Mouse (Mus musculus) spleen, postnatal 4 days (tissue): ENCODE data around the gene Fcna.
A peak's percentile ranks its signal among the peaks of the same experiment; 100 is the strongest.

Experiments
- DNase-seq, 2 experiments: peaks; one replicate each; pipeline ENCODE4 v3.0.0; 2022; ENCODE audit warnings: low spot score in 2 of 2

The Fcna gene

DNA sequence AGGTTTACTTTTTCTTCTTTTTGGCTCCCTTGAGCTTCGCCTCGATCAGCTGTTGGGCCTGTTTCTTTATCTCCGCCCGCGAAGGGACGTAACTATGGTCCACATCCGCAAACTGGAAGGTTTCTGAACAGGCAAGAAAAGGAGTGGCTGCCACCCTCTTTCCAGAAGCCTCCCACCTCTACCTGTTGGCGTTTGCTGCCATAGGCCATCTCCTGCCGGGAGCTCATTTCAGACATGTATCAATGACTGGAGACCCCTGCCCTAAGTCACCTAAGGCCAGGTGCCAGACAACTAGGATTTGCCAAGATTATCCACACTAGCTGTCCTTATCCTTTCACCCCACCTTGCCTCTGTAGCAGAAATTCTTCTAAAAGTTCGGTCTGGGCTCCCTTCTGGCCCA lies 19.2 kb downstream of the Fcna start:
- DNase-seq, result no peak

- peak; percentile 83 to 93 for DNase-seq
These were observed 19.8 kb downstream of the Fcna start, which contains the start of gene Rabl6 for GRCm38 (mm10) chr2:25607761-25608622. TSS of gene Rabl6 (minus strand) at chr2:25608521.

- no peak for DNase-seq
These were observed 25.3 kb downstream of the Fcna start for GRCm38 (mm10) chr2:25602526-25602925.

- no peak for DNase-seq
These were observed 27.8 kb downstream of the Fcna start for GRCm38 (mm10) chr2:25600037-25600436.

DNA sequence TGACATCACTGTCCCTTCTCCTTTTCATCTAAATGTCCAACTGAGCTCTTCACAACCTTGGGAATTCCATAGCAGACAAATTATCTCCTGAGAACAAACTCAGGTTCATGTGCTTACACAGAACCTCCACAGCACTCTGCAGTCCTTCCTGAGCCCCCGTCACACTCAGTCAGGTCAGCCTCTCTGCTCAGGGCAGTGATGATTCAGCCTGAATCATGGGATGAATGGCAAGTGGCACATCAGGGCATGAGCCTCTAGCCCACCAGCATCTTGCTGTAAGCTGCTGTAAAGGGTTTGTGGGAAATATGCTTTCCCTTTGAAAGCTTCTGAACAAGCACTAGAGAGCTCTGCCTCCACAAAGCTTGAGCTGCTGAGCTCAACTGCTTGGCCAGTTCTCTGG lies 29.1 kb downstream of the Fcna start:
- no peak for DNase-seq

- DNase-seq, result no peak
These were observed 30.9 kb downstream of the Fcna start for GRCm38 (mm10) chr2:25596765-25597510.

DNA sequence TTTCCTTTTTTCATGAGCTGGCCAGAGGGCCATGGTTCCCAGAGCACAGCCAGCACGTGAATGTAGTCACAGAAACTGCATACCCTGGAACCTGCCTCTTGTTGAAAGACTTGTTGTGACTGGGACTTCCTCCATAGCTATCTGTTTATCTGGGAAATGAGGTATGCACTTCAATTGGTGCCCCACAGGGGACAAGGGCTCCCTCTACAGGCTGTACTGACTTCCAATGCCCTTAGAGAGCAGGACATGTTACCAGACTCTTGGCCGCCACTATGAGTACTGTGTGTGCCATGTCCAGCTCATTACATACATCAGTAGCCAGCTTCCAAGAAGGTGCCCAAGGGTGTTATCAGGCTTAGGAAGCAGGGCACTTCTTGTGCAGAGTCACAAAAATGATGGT lies 36.0 kb downstream of the Fcna start:
- DNase-seq, result no peak

DNA sequence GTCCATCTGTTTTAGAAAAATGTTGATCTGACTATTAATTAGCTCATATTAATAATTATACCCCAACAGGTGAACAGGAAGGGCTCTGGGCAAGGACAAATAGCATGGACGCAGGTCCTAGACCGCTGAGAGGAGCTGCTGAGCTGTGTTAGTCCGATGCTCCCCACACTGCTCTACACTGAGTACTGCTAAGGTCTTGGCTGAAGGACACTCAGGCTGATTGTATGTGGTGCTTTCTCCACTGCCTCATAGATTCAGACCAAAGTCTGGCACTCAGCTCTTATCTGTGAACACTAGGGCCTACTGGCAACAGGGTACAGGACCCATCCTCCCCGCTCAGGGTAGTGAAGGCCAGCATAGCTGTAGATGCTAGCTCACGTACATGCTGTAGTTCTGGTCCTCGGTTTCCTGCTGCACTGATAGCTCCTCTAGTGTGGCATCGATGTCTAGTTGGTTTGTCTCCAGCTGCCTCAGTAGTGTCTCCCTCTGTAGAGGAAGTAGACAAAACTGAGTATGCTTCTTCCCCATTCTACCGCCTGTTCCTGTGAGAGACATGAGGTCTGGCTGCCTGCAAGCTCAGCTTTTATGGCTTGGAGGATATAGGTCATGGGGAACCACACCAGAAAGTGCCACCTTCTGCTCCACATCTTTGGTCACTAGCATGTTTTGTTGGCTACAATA lies 39.5 kb downstream of the Fcna start:
- DNase-seq, result no peak

GRCm38 (mm10) chr2:25587290-25587689 lies 40.5 kb downstream of the Fcna start:
- no peak for DNase-seq

DNA sequence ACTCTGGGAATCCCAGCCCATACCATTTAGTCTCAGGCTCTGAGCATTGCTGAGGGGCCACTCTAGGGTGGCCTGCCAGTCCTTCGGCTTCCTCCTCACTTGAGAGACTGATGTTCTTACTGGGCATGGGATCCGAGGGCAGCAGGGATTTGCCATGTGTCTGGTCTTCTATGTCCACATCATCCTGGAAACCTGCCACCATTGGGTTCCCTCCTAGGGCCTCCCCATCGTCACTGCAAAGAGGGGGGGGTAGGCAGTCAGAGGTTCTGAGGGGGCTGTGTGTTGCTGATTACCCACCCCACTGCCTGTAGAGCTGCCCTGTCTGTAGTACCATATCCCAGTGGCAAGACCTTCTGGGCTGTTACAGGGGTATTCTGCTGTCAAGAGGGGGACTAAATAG lies 42.2 kb downstream of the Fcna start:
- DNase-seq, result no peak

DNA sequence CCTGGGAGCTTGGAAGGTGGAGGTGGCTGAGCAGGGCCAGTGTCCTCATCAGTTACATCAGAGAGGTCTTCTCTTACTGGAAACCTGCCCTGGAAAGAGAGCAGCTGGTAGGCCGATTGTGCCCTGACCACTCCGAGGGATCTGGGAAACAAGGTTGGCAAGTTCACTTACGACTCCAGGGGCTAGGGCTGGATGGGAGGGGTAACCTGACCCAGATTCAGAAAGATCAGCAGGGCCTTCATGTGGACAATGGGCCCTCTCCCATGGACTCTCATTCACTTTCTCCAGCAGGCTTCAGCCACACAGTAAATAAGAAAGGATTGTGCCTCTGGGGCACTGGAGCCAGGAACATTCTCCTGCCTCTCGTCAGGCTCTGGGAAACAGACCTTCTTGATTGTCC lies 43.0 kb downstream of the Fcna start:
- DNase-seq, result no peak

- no peak for DNase-seq
These were observed 43.7 kb downstream of the Fcna start for GRCm38 (mm10) chr2:25584152-25584551.

DNA sequence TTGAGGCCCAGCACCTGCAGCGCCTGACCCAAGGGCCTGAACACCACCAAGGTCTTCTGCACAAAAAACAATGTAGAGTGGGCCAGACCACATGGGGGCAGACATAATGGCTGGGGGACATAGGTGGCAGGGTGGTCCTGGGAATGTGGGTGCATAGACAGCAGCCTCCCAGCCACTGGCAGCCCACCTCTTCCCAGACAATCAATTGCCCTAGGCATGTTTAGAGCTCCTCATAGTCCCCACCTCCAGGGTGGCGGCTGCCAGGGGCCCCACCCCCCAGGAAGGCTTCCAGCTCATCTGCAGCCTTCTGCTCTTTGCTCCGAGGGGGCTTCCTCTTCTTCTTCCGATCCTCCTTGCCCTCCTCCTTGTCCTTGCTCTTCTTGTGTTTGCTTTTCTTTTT lies 44.3 kb downstream of the Fcna start:
- DNase-seq, result no peak

DNA sequence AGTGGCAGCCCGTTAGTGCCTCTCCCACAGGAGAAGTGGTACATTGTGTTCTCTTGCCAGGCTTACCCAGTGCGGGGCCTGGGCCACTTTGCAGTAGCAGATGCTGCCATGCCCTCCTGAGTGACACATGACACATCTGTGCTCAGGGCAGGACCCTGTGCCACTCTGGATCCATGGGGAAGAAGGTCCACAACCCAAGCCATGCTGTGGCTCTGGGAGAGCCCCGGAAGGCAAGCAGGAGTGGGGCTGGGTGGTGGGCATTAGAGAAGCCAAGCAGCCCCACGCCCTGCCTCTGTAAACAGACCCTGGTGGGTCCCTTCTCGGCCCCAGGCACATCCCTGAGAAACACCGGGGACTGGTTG lies 44.7 kb downstream of the Fcna start:
- no peak for DNase-seq

DNA sequence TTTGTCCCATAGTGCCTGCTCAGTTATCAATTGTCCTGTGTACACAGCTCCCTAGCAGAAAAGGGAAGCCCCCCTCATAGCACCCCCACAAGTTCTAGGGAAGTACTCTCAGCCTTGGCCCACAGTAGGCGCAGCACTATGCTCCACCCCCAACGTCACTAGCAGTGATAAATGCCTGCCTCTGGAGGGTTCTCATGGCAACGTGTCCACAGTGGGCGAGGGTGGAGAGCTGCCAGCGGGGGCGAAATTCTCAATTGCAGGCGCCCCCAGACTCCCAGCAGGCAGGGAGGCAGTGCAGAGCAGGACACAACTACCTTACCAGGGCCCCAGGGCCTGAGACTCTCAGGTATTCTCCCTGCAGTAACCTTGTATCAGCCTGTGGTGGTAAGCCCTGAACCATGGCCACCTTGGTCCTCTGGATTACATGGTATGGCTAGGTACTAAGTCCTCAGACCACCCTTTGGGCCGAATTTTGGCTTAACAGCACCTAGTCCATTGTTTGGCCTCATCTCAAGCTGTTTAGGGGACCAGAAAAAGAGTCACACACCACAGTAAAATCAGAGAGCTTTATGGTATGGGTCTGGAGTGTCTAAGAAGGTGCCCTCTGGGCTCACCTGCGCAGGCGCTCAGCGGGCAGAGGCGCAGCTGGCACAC lies 45.2 kb downstream of the Fcna start:
- no peak for DNase-seq

- DNase-seq, result no peak
These were observed 45.9 kb downstream of the Fcna start for GRCm38 (mm10) chr2:25581901-25582301.

- peak in 1 of 2 experiments; percentile 83 for DNase-seq
These were observed 46.5 kb downstream of the Fcna start, which contains the start of gene Ajm1 for GRCm38 (mm10) chr2:25581294-25581864. TSS of gene Ajm1 (minus strand) at chr2:25581757.

GRCm38 (mm10) chr2:25580621-25581101 lies 47.2 kb downstream of the Fcna start:
- DNase-seq, result no peak

DNA sequence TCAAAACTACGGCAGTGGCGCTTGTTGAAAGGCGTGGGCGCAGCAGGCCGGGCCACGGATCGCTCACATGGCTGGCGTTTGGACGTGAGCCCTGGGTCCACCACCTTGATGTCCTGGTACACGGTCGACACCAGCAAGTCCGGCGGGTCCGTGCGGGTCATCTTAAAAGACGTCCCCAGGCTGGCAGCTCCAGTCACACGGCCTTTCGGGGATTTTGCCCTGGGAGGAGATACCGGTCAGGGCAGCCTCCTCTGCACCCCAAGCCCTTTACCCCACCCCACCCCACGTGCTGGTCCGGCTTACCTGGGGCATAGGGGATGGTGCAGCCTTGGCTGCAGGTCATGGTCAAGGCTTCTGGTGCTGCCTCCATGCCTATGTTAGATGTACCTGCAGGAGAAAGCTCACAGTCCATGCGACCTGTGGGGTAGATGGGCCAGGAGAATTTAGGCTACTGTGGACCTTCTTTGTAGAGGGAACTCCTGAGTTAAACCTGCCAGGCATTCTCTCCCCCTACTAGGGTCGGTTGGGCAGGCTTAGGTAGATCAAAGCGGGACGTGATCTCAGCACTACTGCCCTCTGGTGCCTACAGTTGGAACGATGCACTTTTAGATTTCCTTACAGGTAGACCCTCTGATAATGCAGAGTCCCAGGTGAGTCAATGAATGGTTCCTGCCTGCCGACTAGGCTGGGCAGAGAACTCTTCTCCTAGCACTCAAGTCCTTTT lies 47.9 kb downstream of the Fcna start:
- peak in 1 of 2 experiments; percentile 74 for DNase-seq
